Mouse (Mus musculus): ENCODE results near the gene Ptn. TPM values are rescaled to one million over a fixed set of nuclear protein-coding genes. Genes with fewer than 3 reads are reported as not detected.

The Ptn gene
- polyA plus RNA-seq, 1 experiment = not detected

DNA sequence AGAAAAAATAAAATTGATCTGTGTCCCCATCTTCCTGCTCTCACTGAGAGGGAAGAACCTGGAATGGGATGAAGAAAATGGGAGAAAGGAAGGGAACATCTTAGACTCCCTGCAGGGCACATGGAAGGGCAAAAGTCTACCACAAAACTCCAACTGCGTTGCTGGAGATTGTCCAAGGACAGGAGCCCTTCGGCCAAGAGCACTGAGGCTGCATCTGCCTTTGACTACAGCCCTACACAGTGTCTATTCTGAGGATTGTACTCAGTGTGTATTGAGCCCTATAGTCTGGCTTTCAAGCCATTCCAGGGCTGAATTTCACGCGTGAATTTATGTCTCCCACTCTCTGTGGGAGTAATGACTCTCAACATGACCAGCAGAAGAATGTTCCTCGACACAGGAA lies 16.2 kb downstream of the Ptn start:
- no peak for TF ChIP-seq GATA1 (IDR thresholded peaks at IDR 0.05; ENCODE audit: low read length)

DNA sequence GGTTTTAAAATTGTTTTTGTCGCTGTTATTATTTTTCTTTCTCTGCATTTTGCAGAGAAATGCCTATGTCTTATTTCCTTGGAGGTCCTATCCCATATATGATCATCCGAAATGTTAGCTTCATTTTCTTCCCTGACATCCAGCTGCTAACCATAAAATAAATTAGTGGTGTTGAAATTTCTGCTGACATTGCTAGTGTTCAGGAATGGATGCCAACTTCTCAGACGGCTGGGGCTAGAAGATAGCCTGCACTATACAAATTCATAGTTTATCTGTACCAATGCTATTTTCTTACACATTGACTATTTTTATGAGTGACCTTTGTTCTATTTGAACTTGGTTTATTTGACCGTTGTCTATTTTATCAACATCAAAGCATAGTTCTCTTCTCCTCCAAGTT lies 20.8 kb downstream of the Ptn start:
- no peak for TF ChIP-seq GATA1 (IDR thresholded peaks at IDR 0.05; ENCODE audit: low read length)

DNA sequence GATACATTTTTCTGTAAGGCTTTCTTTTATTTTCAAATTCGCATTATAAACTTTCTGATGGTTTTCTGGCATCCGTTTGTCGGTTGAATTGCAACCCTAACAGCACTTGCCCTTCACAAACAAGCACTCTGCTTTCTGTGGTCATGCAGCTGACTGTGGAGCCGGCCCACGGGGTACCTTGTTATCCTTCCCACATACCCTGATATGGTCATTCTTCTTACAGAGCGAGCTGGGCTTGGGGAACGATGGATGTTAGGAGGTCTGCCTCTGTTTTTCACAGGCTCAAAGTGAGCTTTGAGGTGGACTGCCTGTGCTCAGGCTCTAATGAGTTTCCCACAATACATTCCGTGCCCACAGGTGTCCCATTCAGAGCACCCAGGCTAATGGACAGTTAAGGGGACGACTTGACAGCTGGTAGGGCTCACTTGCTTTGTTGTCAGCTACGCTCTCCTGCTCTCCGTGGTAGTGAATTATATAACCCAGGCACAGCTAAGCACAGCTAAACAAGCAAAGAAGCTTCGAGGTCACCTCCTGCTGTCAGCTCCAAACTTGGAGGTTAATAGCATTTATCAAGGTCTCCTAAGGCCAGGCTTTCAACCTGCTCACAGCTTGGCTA lies 21.3 kb downstream of the Ptn start:
- TF ChIP-seq GATA1 (IDR thresholded peaks at IDR 0.05; ENCODE audit: low read length) = no peak

- no peak for TF ChIP-seq GATA1 (IDR thresholded peaks at IDR 0.05; ENCODE audit: low read length)
These were observed 25.3 kb downstream of the Ptn start for GRCm38 (mm10) chr6:36784682-36785208.

DNA sequence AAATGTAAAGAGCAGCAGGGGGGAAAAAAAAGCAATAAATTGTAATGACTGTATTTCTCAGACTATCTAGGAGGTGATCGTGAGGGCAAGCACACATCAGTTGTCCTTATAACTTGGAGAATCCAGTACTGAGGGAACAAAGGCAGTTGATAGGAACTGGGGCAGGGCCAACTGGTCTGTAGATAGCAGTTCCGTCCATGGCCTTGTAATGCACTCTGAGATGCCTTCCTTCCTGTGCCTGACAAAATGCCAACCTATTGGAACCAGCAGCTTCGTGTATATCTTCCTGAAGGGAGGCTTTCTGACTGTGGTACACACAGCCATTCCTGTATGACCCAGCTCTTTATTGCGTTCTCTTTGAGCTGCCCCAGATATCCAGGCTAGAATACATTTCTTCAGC lies 27.5 kb downstream of the Ptn start:
- no peak for TF ChIP-seq GATA1 (IDR thresholded peaks at IDR 0.05; ENCODE audit: low read length)

DNA sequence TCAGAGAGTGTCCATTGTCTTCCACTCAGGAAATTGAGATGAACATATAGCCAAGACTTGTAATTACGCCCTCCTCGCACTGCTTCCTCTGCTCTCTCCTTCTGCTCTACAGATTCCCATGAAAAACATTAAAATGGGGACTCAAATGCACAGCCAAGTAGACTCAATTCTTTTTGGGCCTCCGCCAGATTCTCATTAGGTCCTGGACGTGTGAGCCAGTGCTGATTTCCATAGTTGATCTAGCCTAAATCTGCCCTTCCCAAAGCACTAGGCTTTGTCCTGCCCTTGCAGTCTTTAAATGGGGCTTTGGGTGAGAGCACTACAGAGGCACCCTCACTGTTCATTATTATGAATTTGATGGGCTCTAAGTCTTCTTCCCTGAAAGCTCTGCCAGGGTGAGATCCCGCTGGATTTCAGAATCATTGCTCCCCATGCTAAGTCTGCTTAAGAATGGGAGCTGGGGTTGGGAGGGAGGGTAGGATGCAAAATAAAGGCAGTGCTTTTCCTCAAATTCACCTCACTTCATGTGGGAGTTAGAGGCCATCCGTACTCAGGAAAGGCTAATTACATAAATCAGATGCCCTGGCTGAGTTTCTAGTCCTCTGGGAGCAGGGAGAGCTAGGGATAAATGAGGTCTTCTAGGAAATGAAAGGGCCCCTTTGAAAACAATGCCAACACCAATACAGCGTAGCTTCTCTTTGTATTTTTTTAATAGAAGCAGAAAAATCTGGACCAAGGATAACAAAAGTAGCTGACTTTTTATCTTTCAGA lies 32.3 kb downstream of the Ptn start:
- TF ChIP-seq GATA1 (IDR thresholded peaks at IDR 0.05; ENCODE audit: low read length) = no peak

DNA sequence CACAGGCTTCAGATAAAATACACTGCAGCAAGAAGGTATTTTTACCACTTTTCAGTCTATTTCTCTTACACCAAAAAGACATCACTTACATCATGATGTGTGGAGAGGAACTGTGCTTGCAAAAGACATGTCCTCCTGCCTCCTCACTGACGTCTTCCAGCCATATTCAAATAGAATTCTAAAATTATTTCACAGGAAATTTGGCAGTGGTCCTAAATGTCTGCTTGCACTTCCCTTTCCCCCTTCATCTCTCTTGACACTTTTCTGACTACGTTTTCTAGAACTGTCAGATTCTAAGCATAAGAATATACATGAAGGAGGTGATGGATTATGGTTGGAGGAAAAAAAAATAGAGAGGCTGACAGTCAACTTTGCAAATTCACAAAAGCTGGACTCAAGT lies 33.0 kb downstream of the Ptn start:
- no peak for TF ChIP-seq GATA1 (IDR thresholded peaks at IDR 0.05; ENCODE audit: low read length)

GRCm38 (mm10) chr6:36775647-36776360 lies 34.2 kb downstream of the Ptn start:
- no peak for TF ChIP-seq GATA1 (IDR thresholded peaks at IDR 0.05; ENCODE audit: low read length)

DNA sequence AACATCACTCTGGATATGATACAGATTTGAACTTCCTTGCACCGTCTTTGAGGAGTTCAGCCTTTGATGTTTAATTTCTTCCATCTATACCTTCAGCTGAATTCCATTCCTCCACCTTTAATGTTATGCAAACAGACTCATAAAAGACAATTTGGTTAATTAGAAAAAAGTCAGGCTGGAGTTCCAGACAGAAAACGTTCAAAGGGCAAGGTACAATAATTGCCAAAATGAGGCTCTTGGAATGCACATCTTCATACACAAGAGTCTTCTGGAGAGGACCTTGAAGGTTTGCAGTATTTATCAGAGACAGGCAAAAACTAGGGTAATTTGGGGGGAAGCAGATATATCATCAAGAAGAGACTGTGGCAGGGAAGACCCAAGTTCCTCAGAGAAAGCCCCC lies 37.5 kb downstream of the Ptn start:
- no peak for TF ChIP-seq GATA1 (IDR thresholded peaks at IDR 0.05; ENCODE audit: low read length)

GRCm38 (mm10) chr6:36769012-36769411 lies 41.0 kb downstream of the Ptn start:
- no peak for TF ChIP-seq GATA1 (IDR thresholded peaks at IDR 0.05; ENCODE audit: low read length)

DNA sequence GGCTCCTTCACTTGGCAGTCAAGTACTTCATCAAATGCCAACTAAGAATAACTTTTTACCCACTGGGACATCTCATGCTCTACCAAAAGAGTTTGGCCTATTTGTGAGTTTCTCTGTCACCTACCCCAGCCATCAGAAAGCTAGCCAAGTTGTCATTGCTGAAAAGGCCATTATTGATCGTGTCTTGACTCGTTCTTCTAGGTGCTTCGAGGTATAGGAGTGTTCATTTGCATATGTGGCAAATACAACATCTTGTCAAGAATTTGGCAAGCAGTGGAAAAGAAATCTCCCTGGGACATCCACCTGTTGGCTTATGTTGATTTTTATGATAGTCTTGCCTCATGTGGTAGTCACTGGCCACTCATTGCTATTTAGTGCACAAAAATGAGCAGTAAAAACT lies 43.1 kb downstream of the Ptn start:
- no peak for TF ChIP-seq GATA1 (IDR thresholded peaks at IDR 0.05; ENCODE audit: low read length)

- TF ChIP-seq GATA1 (IDR thresholded peaks at IDR 0.05; ENCODE audit: low read length) = no peak
These were observed 54.8 kb downstream of the Ptn start for GRCm38 (mm10) chr6:36755001-36755885.

DNA sequence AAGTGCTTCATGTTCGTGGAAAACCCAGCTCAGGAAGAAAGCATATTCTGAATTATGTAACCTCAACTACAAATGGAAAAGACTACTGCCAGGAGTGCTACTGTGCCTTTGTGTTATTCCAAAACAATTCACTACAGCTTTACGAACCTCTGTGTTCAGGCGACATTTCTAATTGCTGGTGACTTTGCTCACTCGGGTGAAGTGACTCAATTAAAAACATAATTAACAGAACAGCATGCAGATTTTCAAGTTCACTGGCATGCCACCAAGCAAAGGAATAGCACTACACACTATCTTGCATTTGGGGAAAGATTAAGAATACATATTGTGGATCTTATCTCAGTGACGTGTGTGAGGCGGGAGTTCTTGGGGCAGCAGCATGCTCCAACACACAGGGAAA lies 57.1 kb downstream of the Ptn start:
- TF ChIP-seq GATA1 (IDR thresholded peaks at IDR 0.05; ENCODE audit: low read length) = no peak

- no peak for TF ChIP-seq GATA1 (IDR thresholded peaks at IDR 0.05; ENCODE audit: low read length)
These were observed 70.2 kb downstream of the Ptn start for GRCm38 (mm10) chr6:36739811-36740210.

- TF ChIP-seq GATA1 (IDR thresholded peaks at IDR 0.05; ENCODE audit: low read length) = no peak
These were observed 73.3 kb downstream of the Ptn start for GRCm38 (mm10) chr6:36736763-36737162.
